Mouse (Mus musculus): ENCODE measurements around the gene Olfr1014.

The Olfr1014 gene

GRCm38 (mm10) chr2:85772413-85772812, at the start of gene Olfr1014:
TSS of gene Olfr1014 (plus strand) at chr2:85772713.
- no peak for DNase-seq (ENCODE audit: low spot score)

- no peak for DNase-seq (ENCODE audit: low spot score)
These were observed 46.7 kb upstream of the Olfr1014 start for GRCm38 (mm10) chr2:85725793-85726192.

- DNase-seq (ENCODE audit: low spot score): no peak
These were observed 18.7 kb upstream of the Olfr1014 start for GRCm38 (mm10) chr2:85753822-85754221.

- DNase-seq (ENCODE audit: low spot score): no peak
These were observed 9.8 kb upstream of the Olfr1014 start, which contains the start of gene Olfr1012 for GRCm38 (mm10) chr2:85762666-85763065. TSS of gene Olfr1012 (minus strand) at chr2:85762766.

- no peak for DNase-seq (ENCODE audit: low spot score)
These were observed 5.7 kb upstream of the Olfr1014 start, which contains the start of gene Olfr1013 for GRCm38 (mm10) chr2:85766798-85767197. TSS of gene Olfr1013 (plus strand) at chr2:85767098.

- DNase-seq (ENCODE audit: low spot score): no peak
These were observed 9.2 kb downstream of the Olfr1014 start, which contains the start of gene Olfr1015 for GRCm38 (mm10) chr2:85781717-85782116. TSS of gene Olfr1015 (plus strand) at chr2:85782017.

GRCm38 (mm10) chr2:85792331-85792730, 19.8 kb downstream of the Olfr1014 start:
- no peak for DNase-seq (ENCODE audit: low spot score)

- no peak for DNase-seq (ENCODE audit: low spot score)
These were observed 29.9 kb downstream of the Olfr1014 start, which contains the start of gene Olfr1016 for GRCm38 (mm10) chr2:85802444-85802843. TSS of gene Olfr1016 (minus strand) at chr2:85802544.

- no peak for DNase-seq (ENCODE audit: low spot score)
These were observed 32.0 kb downstream of the Olfr1014 start for GRCm38 (mm10) chr2:85804501-85804900.

- no peak for DNase-seq (ENCODE audit: low spot score)
These were observed 45.7 kb downstream of the Olfr1014 start, which contains the start of gene Olfr1018 for GRCm38 (mm10) chr2:85818179-85818578. TSS of gene Olfr1018 (plus strand) at chr2:85818479.

Measured in ovary, postnatal 36 days (tissue).